Mouse (Mus musculus) liver, embryonic 13.5 days (tissue): Measurements from ENCODE around the gene Akap7. TPM values are rescaled to one million over a fixed set of nuclear protein-coding genes. Genes with fewer than 3 reads are reported as not detected.

Source experiments
- polyA plus RNA-seq: library from polyadenylated mRNA; unstranded; fragments of >200 nt; fragmentation: Nextera tagmentation; extraction: Ambion mirVana; gene quantifications from 2 replicates; pipeline ENCODE4 v1.2.1, GENCODE M21; 2015

The Akap7 gene
- polyA plus RNA-seq, 1 experiment from 2014 or later: 26.0 TPM

Other genes starting within 250 kb of the Akap7 start
- gene Epb41l2, start 51.9 kb upstream of the Akap7 start, polyA plus RNA-seq: 9.0 and 12.5 TPM in 2 replicates
- 8.3 and 10.1 TPM in 2 replicates for gene Smlr1, start 228.4 kb upstream of the Akap7 start, polyA plus RNA-seq